Mouse (Mus musculus) granulocyte monocyte progenitor cell, adult 5-6 weeks (primary cell): ENCODE results near the gene Lpp. TPM values are rescaled to one million over a fixed set of nuclear protein-coding genes. Genes with fewer than 3 reads are reported as not detected.

Experiments
- ATAC-seq: replicated peaks from 2 replicates; pipeline ENCODE4 v1.8.0; 2016; ENCODE audit warnings: mild to moderate bottlenecking, moderate TSS enrichment, inconsistent platforms; ENCODE audit not compliant: poor library complexity, severe bottlenecking
- total RNA-seq, 2 experiments: library from RNA; stranded (forward) in 1 of 2; stranded (reverse) in 1 of 2; fragments of 200-712, 200-1000 nt in 1 of 2; fragments of >200 nt in 1 of 2; fragmentation: Nextera tagmentation in 1 of 2; gene quantifications; 2 replicates each; pipeline ENCODE4 v1.2.3; 2014 to 2017

Gene Lpp
- total RNA-seq, 2 experiments from 2014 or later = 3.2 to 3.5 TPM

DNA sequence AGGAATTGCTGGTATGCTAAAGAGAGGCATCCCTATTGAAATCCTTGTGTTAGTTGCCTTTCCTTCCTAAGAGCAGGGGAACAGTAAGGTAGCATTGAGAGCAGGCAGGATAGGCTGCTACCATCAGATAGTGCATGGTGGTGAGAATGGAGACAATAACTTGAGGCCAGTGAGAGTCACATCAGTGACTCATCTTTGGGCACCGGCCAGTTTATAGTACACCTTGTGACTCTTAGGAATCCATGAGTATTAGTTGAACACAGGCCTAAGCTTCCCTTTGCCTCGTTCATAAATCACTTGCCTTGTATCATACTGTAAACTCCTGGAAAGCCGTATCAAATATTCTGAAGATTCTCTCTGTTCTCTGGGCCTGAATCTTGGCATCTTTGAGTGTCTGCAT, 372.7 kb downstream of the Lpp start:
- no peak for ATAC-seq

DNA sequence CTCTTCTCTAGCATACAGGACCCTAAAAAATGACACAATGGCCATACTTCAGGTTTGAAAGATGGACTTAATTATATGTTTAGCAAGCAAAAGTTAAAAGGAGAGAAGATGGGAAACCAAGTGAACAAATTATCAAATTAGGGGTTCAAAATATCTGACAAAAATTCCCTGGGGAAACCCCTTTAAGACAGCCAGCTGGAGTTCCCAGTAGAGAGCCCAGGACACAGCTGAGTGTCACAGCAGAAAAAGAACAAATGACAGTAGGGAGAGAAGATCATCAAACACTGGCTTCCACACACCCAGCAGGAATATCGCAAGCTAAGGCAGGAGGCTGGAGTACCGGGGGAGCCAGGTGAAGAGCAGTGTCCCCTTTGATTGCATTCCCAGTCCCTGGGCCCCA, 373.3 kb downstream of the Lpp start:
- no peak for ATAC-seq

DNA sequence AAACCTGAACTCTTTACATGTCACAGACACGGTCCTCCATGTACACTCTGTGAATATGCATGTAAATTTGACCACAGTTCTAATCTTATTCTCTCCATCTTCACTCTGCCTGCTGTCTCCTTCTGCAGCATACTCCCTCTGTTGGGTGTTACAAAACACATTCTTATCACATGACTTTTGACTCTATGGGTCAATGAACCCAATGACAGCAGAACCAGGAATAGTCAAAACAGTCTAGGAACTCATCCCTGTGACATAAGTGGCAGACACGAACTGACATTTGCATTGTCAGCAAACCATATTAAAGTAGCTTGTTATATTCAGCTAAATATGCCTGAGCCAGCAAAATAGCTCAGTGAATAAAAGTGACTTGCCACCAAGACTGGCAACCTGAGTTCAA, 383.7 kb downstream of the Lpp start:
- no peak for ATAC-seq

DNA sequence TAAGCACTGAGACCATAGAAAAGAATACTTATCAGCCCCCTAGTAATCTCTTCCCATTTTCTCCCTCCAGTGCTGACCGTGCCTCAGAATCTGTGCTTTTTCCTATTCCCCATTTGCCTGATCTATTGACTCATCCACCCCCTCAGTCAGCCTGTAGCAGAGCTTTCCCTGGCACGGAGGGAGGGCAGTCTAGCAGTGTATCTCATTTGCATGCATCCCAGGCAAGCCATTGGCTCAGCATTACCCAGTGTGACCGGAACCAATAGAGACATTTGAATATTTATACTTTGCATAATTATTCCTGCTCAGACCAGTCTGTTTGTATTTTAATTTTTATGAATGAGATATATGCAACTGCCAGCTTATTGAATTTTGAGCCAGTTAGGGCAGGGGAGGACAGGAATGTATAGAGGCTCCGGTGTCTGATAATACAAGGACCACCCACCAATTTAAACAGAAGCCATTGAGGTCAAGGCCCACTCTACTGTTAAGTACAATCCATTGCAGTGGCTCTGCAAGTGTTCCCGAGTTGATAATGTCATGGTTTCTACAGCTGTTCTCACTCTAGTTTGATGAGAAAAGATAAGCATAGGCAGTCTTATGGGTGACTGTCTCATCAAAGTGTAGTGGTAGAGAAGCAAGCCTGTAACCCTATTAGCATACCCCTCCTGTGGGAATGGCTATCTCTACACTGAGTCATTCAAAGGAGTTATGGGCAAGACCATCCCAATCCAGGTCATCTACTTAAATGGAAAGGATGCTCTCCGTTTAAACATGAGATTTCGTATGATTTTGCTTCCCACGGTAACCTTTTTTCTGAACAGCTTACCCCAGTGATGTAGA, 385.3 kb downstream of the Lpp start:
- no peak for ATAC-seq

DNA sequence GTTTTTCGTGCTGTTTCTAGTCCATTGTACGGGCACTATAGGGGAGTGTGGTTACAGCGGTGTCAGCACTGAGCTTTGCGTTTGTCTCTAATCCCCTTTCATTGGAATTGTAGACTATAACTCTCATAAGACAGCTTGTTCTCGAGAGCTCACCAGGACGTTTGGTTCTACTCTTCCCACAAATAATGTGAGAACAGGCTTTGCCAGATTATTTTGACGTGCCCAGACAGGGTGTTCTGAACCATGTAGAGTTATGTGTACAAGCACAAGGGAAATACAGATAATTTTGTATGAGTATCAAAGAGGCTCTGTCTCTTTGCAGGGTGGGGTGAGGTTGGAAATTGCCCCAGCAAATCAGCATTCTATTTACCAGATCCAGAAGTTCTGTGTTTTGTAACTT, 387.2 kb downstream of the Lpp start:
- ATAC-seq = no peak

DNA sequence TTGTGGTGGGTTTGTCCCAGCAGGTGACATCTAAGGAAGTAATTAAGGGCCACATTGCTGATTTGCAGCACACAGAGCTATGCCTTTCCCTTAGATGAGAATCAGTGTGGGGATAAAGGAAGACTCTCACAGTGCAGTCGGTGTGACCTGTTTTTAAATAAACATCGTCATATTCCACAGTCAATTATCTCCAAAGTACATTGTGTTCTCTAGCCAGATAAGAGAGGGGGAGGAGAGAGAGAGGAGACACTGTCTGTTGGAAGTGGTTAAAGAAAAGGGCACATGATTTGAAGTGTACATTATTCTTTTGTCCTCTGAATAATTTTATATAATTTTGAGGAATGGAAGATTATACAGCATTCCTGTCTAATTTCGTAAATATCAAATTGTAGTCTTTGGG, 388.6 kb downstream of the Lpp start:
- ATAC-seq = no peak

DNA sequence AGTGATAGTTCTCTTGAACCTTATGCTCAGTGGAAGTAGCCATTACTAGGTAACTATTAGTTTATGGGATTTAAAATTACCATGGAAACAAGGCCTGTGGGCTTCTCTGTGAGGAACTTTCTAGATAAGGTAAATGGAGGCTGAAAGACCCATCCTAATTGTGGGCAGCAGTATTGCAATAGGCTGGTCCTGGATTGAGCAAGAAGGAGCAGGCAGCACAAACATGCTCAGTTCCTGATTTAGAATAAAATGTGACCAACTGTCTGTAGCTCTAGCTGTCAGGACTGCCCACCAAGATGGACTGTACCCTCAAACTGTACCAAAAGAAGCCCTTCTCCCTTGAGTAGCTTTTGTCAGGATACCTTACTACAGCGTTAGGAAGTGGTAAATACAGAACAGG, 392.3 kb downstream of the Lpp start:
- peak; percentile 89 for ATAC-seq

DNA sequence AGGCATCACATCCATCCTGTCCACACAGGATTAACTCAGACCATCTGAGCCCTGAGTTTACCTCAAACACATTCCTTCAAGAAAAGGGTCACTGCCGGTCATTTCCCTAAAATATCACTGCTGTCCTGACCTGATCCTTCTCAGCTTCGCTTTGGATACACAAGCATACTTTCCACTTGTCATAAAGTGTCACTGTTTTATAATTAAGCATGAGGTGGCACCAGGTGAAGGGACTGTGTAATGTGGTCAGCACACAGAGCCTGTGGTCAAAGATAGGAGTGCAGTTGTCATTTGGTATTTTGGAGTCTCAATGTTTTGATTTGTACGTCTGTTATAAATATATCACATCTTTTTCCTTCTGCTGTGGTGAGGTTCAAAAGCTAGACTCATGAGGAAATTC, 395.7 kb downstream of the Lpp start:
- ATAC-seq = no peak

DNA sequence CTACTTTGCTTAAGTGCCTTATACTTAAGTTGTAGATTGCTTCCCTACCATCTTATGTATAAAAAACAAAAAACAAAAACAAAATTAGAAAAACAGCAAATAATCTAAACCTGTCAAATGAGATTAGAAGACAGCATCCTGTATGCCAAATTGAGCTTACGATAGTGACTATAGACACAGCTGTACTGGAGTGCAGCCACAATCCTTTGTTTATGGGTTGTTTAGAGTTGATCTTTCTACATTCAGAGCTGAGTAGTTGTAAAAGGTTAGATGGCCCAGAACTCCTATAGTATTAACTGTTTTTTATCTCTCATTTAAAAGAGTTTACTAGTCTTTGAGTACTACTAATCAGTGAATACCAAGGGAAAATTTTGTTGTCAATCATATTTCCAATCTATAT, 398.1 kb downstream of the Lpp start:
- no peak for ATAC-seq

DNA sequence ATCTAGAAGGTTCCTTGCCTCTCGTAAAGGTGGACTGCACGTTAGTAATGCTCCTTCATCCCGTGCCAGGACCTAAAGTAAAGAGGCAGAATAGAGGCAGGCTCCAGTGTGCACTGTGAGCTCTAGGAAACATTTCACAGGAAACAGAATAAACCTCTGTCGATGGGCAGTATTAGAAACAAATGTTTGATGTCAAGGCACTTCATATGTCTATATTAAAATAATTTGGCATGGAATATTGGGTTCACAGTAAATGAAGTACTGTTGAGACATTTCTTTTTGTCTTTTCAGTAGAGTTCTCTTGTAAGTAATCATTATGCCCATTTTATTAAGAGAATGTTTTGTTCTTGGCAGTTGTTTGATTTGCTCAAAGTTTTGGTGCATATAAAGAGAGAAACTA, 398.7 kb downstream of the Lpp start:
- no peak for ATAC-seq

DNA sequence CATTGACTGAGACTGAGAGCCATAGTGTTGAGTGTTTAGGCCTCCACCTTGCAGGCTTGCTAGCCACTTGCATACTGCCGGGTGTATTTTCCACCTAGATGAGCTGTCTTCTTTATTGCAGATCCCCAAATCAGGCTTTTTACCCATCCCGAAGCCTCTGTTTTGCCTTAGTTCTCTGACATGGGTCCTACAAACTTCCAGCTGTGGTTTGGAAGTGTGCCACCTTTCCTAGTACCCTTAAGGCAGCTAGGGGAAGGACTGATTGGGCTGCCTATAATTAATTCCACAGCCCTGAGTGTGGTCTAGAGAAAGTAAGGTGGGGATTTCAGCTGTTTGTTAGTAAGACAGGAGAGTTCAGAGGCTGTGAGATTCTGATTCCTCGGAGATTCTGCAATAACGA, 399.5 kb downstream of the Lpp start:
- ATAC-seq = no peak

DNA sequence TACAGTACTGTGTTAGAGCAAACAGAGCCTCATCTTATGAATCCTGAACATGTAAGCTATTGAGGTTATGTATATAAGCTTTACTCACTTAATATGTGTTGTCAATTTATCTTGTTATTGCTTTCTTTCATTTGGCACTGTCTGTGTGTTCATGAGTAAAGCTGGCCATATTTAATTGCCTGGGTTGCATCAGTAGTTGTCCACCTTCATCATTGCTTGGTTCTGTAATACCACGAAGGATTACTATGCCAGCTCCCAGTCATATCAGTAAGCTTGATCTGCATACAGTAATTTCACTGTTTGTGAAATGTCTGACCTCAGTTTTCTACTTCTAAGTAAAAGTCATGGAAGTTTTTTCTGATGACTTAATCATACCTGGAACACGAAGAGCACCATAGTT, 401.4 kb downstream of the Lpp start:
- no peak for ATAC-seq

DNA sequence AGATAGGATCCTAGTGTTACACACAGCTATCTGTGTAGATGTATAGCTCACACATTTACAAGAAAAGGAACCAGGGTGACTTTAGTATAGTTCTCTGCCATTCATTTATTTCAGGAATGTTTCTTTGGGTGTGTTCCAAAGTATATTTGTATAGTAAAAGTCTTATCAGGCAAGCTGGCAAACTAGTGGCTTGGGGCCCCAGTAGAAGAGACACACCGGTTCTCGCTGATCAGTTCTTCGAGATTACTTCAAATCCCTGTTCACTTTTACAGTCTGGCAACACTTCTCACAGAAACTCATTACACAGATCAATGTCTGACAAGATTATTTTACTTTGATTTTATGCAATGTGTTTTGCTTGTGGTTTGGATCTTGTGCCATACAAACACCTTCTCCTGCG, 408.0 kb downstream of the Lpp start:
- no peak for ATAC-seq

DNA sequence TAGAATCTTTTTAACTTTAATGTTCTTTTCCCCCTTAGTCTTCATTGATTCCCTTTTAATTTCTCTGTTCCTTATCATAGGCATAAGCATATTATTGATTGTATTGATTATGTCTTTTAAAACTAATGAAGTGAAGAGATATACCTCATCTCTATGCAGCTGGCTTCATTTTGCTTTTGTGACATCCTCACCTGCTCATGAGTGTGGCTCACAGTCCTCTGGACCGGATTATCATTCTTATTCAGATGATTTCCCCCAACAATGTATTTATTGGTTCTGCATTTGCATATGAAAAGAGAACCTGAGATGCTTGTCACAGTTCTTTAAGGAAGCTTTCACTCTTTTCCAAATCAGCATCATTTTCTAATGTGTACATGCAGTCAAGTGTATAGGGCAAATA, 408.5 kb downstream of the Lpp start:
- ATAC-seq = no peak

DNA sequence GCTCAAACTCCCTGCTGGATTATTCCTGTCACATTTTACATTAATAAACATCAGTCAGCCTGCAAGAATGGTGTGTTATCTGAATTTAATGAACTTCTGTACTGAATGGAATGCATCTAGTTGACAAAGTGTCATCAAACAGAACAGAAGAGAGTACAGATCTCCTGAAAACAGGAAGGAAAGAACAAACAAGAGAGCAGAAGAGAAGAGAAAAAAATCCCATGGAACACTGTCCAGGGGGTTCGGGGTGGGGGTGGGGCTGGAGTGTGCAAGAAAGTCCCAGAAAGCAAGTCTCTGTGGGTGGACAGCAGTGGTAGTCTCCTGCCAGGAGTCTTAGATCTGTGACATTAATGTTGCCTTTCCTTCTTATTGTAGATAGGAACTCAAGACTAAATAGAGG, 412.8 kb downstream of the Lpp start:
- ATAC-seq = no peak

DNA sequence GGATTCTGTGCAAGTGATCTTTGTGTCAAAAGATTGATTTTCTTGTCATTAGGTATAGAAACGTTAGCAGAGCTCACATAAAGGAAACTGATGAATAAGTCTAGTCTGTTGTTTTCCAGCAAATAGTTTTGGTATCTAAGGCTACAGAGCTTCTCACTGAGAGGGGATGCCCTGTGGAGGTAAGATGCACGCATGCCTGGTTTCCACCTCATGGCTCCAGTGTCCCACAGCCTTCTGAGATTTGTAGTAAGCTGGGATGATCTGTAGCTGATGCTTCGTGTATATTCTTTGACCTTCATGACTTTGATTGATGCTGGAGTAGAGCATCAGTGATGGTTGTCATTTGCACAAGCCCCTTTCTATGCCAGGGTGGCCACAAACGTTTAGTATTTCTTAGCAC, 414.3 kb downstream of the Lpp start:
- no peak for ATAC-seq

DNA sequence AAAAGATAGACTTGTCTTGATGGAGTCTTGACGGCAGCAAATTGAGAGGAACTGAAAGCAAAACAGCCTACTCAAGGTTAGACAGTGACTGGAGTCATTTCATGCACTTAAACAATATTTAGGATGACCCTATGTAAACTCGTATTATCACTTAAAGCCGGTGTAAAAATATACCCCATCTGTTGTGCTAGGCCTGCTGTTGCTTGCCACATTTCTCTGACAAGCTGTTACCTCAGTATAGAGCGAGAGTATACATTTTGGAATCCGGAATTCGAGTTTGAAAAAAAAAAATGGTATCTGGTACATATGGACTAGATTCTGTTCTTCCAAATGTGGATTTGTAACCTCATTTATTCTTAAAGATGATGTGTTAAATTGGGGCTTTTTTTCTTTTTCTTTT, 416.5 kb downstream of the Lpp start:
- no peak for ATAC-seq

DNA sequence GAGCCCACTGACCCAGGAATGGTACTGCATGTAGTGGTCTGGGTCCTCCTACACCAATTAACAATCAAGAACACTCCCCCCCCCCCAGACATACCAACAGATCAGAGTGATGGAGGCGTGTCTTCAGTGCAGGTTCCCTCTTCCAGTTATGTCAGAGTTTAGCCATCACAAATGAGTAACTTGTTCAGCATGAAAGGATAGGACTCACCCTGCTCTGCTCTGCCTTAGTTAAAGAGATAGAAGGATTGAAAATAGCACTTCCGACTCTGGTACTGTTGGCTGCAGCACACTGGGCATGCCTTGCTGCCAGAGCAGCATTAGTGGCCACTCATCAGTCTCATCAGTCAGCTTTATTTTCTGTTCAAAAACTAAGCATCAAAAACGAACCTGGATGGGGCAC, 423.3 kb downstream of the Lpp start:
- ATAC-seq = no peak

DNA sequence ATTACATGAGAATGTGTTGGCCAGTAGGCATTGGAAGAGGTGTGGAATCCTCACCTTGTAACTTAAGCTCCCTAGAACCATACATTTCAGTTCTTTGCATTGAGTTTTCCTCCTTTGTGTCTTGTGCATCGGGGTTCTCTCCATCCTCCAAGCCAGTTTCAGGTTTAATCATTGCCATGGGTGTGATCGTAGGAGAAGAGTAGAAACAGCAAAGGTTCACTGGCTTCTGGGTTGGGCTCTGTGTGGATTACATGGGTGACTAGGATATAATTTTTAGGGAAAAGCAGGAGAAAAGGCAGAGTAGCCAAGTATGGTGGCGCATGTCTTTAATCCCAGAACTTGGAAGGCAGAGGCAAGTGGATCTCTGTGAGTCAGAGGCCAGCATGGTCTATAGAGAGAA, 424.1 kb downstream of the Lpp start:
- no peak for ATAC-seq

DNA sequence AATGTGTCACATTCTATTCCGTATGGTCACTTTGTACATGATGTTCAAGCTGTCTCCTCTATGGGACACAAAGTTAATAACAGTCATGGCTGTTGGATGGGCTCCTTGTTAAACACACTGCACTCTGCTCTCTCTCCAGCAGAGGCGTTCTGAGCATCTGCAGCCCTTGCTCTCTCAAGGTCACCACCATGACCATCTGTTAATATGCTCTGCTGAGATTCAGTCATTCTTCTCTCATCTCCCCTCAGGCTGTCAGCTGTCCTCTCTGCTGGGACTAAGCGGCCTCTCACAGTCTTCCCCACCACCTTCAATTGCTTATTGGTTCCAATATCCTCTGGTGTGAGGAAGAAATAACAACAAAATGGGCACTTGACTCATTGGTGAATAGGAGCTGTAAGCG, 425.8 kb downstream of the Lpp start:
- no peak for ATAC-seq

DNA sequence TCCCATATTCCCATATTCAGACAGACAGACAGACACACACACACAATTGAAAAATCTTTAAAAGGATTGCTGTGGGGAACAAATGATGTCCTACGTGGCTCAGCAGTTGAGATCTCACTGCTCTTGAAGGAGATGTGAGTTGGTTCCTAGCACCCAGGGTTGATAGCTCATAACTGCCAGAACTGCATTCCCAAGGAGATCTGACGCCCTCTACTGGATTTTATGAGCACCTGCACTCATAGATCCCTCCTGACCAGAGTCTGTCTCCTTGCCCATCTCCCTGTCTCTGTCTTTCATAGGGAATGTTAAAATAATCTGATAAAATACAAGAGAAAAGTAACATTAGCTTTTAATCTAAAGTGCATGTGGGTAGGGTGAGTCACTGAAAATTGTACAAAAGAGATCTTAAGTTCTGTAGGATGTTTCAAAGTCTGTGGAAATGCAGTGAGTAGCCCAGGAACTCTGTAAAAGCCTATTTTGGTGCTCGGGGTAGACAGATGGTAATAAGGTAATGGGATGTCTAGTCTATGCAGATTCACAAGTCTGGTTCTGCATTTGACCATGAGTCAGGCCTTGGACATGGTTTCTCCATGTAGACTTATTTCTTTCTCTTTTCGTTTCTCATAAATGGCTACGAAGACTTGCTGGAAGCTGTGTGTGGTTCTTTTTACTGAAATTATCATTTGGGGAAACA, 429.0 kb downstream of the Lpp start:
- no peak for ATAC-seq

DNA sequence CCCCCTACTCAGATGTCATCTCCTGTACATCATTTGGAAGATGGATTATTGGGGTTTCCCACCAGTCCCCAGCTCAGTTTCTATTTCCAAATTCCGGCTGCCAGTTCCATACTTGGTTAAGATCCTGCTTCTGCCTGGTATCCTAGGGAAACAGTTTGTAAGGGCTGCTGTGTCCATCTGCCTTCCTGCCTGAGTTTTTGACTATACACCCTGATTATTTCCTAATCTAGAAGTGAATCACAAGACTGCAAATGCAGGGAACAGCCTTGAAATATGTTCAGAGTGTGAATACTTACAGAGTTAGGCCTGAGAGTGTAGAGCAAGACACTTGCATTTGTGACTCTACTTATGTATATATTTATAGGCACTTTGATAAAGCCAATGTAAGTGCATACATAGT, 429.6 kb downstream of the Lpp start:
- no peak for ATAC-seq
